Mouse (Mus musculus) forebrain, embryonic 13.5 days (tissue): Measurements from ENCODE around the gene 1700012B09Rik. TPM values are rescaled to one million over a fixed set of nuclear protein-coding genes. Genes with fewer than 3 reads are reported as not detected.

Source experiments
- ATAC-seq: fragments of 200-750 bp; cut with Nextera tagmentation; 2 replicates; pipeline ENCODE4 v1.8.0; 2017
- H3K27ac ChIP-seq: fragments of 300-500 bp; sonication (generic); 2 replicates; pipeline ENCODE4 v1.5.1; 2015; ENCODE audit warnings: inconsistent platforms, mild to moderate bottlenecking, moderate library complexity
- H3K27me3 ChIP-seq: fragments of 300-500 bp; sonication (generic); 2 replicates; pipeline ENCODE4 v1.6.1; 2015; ENCODE audit warnings: mild to moderate bottlenecking, inconsistent platforms
- H3K36me3 ChIP-seq: fragments of 300-500 bp; sonication (generic); 2 replicates; pipeline ENCODE4 v1.6.1; 2015; ENCODE audit warnings: mild to moderate bottlenecking, inconsistent platforms; ENCODE audit not compliant: poor library complexity, severe bottlenecking
- H3K4me1 ChIP-seq: fragments of 300-500 bp; sonication (generic); 2 replicates; pipeline ENCODE4 v1.6.1; 2015; ENCODE audit warnings: inconsistent platforms
- H3K4me2 ChIP-seq: fragments of 300-500 bp; sonication (generic); 2 replicates; pipeline ENCODE4 v1.6.1; 2015; ENCODE audit warnings: inconsistent platforms, mild to moderate bottlenecking, moderate library complexity
- H3K4me3 ChIP-seq: fragments of 300-500 bp; sonication (generic); 2 replicates; pipeline ENCODE4 v1.5.1; 2015; ENCODE audit warnings: mild to moderate bottlenecking, inconsistent platforms
- H3K9ac ChIP-seq: fragments of 300-500 bp; sonication (generic); 2 replicates; pipeline ENCODE4 v1.6.1; 2015; ENCODE audit warnings: mild to moderate bottlenecking, inconsistent platforms
- H3K9me3 ChIP-seq: fragments of 300-500 bp; sonication (generic); replicated peaks from 2 replicates; pipeline ENCODE4 v1.6.1; 2016; ENCODE audit warnings: inconsistent platforms
- WGBS: fragments of 180-500 bp; shearing (Covaris S2); methylation state at CpG from one replicate; pipeline ENCODE4 v1.1.7; 2015; 5-methylcytosine and 5-hydroxymethylcytosine counted together
- polyA plus RNA-seq: library from polyadenylated mRNA; unstranded; fragments of >200 nt; fragmentation: Nextera tagmentation; extraction: Ambion mirVana; gene quantifications from 2 replicates; pipeline ENCODE4 v1.2.1, GENCODE M21; 2015

Gene 1700012B09Rik
- 1.9 and 2.7 TPM in 2 replicates for polyA plus RNA-seq

DNA sequence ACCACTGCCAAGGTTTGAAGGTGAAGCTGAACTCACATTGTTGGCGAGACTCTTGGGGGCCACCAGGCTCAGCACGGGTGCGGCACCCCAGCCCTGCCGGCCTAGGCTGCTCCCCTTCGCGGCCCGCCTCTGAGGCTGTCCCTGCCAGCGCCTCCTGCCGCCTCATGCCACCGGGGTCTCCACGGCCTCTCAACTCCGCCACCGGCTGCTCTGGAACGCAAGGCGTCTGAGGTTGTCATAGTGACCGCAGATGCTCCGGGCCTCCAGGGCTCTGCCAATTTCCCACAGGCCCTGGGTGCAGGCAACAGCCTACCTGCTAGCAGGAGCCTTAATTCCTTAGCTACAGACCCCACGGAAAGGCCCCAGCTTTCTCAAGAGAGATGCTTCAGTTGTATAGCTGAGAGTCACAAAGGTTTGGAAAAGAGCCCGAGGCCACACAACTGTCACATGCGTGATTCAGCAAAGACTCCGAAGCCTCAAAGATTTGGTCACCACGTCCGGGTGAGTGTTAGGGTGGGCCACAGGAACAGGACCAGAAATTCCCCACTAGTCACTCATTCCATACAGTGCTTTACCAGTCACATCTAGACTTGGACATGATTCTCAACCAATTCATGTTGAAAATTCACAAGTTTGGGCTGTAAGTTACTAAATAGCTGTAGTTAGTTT, at the start of gene 1700012B09Rik:
Gene 1700012B09Rik (minus strand): TSS at position 228 of the 669 bp plus-strand sequence.
- Histone ChIP-seq H3K27ac (no peak within 1 kb of the TSS), H3K4me1 (peaks cover 6% of the 10 kb centered on the region), H3K9me3 (no peaks in the 10 kb centered on the region), H3K4me2 (peak within 1 kb of the TSS; percentile 36), H3K9ac (peak within 1 kb of the TSS; percentile 28), H3K4me3 (no peak within 1 kb of the TSS), H3K36me3 (no peaks in the 10 kb centered on the region), H3K27me3 (no peaks in the 10 kb centered on the region)
- 21% methylated on average over 17 of the region's 23 CpGs for WGBS
- peak; percentile 59; the same call in 1 of the 2 replicates for ATAC-seq

DNA sequence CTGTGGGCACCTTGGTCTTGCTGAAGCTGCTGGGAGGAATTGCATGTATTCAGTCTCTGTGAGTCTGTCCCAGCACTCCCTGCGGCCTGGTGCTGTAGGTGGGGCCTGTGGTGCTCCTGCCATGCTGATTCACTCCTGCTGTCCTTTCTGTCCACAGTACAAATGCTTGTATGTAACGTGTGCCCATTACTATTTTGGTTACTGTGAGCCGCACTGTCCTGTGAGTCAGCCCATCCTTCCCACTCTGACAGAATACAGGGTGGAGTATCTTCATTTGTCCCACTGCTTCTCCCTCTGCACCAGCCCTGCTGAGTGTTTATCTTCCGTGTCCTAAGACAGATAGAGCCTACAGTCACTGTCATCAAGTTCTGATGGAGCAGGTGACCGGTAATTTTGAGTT, 39.3 kb upstream of the 1700012B09Rik start:
- Histone ChIP-seq H3K27ac (no peak overlapping the region), H3K4me1 (no peaks in the 10 kb centered on the region), H3K36me3 (peaks cover 78% of the 10 kb centered on the region), H3K4me2 (no peak overlapping the region), H3K27me3 (no peaks in the 10 kb centered on the region), H3K4me3 (no peak overlapping the region), H3K9ac (no peak overlapping the region), H3K9me3 (no peaks in the 10 kb centered on the region)
- ATAC-seq: no peak
- WGBS: 93% methylated on average over 5 of the region's 5 CpGs

DNA sequence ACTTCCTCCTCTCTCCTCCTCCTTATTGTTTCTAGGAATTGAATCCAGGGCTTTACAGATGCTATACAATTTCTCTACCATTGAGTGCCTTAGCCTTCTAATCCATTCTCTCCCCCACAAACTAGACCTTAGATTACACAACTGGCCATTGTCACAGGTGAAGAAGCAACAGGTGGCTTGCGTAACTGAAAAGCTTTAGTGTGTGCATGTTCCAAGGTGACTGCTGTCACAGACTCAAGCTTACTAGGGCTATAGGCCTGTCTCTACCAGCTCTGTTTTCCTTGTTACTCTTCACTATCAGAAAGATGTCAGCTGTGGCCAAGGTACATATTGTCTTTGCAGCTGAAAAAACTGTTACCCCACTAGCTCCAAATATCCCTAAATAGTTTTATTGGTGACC, 36.0 kb upstream of the 1700012B09Rik start:
- Histone ChIP-seq H3K9me3 (no peaks in the 10 kb centered on the region), H3K36me3 (peaks cover 69% of the 10 kb centered on the region)

DNA sequence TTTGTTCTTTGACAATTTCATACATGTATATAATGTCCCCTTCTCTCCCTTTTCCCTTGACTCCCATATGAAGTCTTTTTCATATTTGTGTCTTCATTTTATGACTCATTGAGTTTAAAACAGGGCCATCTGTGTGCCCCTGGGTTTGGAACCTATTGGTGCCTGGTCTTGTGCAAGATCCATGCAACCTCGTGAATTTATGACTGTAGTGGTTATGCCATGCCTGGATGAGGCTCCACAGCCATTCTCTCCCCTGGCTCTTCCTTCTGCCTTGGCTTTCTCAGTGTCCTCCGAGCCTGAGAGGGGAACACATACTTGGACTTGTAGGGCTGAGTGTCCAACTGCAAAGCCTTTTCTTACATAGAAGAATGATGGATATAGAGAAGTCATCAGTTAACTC, 34.9 kb upstream of the 1700012B09Rik start:
- Histone ChIP-seq H3K4me2 (no peak overlapping the region), H3K4me3 (no peak overlapping the region), H3K27ac (no peak overlapping the region), H3K4me1 (no peaks in the 10 kb centered on the region), H3K9ac (no peak overlapping the region), H3K36me3 (peaks cover 72% of the 10 kb centered on the region), H3K27me3 (no peaks in the 10 kb centered on the region), H3K9me3 (no peaks in the 10 kb centered on the region)
- 94% methylated on average over 2 of the region's 2 CpGs for WGBS
- no peak for ATAC-seq

More for the DNA sequence above, 36.0 kb upstream of the 1700012B09Rik start:
- no peak overlapping the region for H3K4me3 ChIP-seq
- H3K9ac ChIP-seq: no peak overlapping the region
- 97% methylated on average over 1 of the region's 1 CpGs for WGBS
- no peak overlapping the region for H3K4me2 ChIP-seq
- no peaks in the 10 kb centered on the region for H3K4me1 ChIP-seq
- H3K27me3 ChIP-seq: no peaks in the 10 kb centered on the region
- ATAC-seq: no peak
- no peak overlapping the region for H3K27ac ChIP-seq

DNA sequence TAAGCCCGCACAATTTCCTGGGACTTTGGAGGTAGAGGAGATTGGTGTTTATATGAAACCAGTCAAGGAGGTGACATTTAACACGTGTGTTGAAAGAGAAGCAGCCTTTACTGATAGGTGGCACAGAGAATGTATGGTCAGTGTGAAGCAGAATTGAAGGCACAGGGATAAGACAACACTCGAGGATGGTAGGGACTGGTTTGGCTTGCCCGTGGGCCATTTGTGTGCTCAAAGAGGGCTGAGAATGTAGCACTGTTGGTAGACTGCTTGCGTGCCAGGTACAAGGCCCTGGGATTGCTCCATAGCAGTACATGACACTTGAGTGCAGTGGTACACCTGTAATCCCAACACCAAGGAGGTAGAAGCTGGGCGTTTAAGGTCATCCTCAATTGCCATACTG, 16.5 kb upstream of the 1700012B09Rik start:
- no peak for ATAC-seq
- 90% methylated on average over 6 of the region's 6 CpGs for WGBS
- peaks cover 39% of the 10 kb centered on the region for H3K36me3 ChIP-seq

GRCm38 (mm10) chr9:14784039-14785002, 13.5 kb upstream of the 1700012B09Rik start, which contains the start of the genes Mre11a and Ankrd49:
TSS of gene Mre11a (plus strand) at chr9:14784654.
TSS of gene Ankrd49 (minus strand) at chr9:14784856.
- H3K36me3 ChIP-seq: peaks cover 45% of the 10 kb centered on the region
- H3K9me3 ChIP-seq: no peaks in the 10 kb centered on the region
- H3K4me1 ChIP-seq: peaks cover 17% of the 10 kb centered on the region
- no peaks in the 10 kb centered on the region for H3K27me3 ChIP-seq
- peak within 1 kb of the TSS; percentile 85 for H3K9ac ChIP-seq
- H3K27ac ChIP-seq: peak within 1 kb of the TSS; percentile 85
- peak within 1 kb of the TSS; percentile 76 for H3K4me3 ChIP-seq
- peak within 1 kb of the TSS; percentile 85 for H3K4me2 ChIP-seq
- ATAC-seq: peak; percentile 99
- under 1% methylated on average over 62 of the region's 62 CpGs for WGBS

More for the DNA sequence above, 16.5 kb upstream of the 1700012B09Rik start:
- H3K4me1 ChIP-seq: peaks cover 17% of the 10 kb centered on the region
- H3K4me2 ChIP-seq: no peak overlapping the region
- no peak overlapping the region for H3K4me3 ChIP-seq
- no peaks in the 10 kb centered on the region for H3K27me3 ChIP-seq
- no peak overlapping the region for H3K9ac ChIP-seq
- H3K27ac ChIP-seq: no peak overlapping the region
- H3K9me3 ChIP-seq: no peaks in the 10 kb centered on the region

DNA sequence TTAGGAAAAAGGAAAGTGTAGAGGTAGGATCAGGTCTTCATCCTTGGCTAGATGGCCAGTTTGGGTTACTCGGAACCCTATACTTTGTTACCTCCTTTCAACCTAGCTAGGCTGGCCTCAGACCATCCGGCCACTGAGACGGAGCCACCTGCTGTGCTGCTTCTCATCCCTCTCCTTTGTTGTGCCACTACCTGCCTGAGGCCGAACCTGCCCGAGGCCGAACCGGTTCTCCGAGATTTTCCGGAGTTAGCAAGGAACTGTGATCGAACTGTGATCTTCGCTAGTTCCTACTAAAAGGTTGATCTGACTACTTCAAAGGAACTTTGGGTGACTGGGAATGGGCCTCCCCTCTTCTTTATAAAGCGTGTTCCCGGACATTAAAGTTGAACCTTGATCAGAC, 7.5 kb upstream of the 1700012B09Rik start:
- H3K27me3 ChIP-seq: no peaks in the 10 kb centered on the region
- ATAC-seq: no peak
- H3K36me3 ChIP-seq: peaks cover 23% of the 10 kb centered on the region
- 44% methylated on average over 13 of the region's 13 CpGs for WGBS
- no peaks in the 10 kb centered on the region for H3K4me1 ChIP-seq
- no peak overlapping the region for H3K9ac ChIP-seq
- H3K27ac ChIP-seq: no peak overlapping the region
- no peak overlapping the region for H3K4me3 ChIP-seq
- H3K9me3 ChIP-seq: no peaks in the 10 kb centered on the region
- H3K4me2 ChIP-seq: no peak overlapping the region

- Histone ChIP-seq H3K9ac (no peak overlapping the region), H3K27me3 (no peaks in the 10 kb centered on the region), H3K9me3 (no peaks in the 10 kb centered on the region), H3K4me2 (no peak overlapping the region), H3K27ac (no peak overlapping the region), H3K4me1 (peaks cover 6% of the 10 kb centered on the region), H3K4me3 (no peak overlapping the region), H3K36me3 (no peaks in the 10 kb centered on the region)
- ATAC-seq: no peak
- WGBS: 50% methylated on average over 2 of the region's 2 CpGs
Measured at GRCm38 (mm10) chr9:14773813-14774212, 3.0 kb upstream of the 1700012B09Rik start.

DNA sequence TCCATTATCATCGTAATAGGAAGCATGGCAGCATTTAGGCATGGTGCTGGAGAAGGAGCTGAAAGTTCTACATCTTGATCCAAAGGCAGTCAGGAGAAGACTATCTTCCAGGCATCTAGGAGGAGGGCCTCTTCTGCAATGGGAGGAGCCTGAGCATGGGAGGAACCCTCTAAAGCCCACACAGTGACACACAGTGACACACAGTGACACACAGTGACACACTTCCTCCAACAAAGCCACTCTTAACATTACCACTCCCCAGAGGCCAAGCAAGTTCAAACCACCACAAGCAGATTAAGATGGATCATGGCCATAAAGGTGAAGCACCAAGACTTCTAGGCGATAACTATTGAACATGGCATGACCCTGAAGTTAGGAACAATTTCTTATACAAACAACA, 1.2 kb upstream of the 1700012B09Rik start:
- no peak for ATAC-seq
- no peaks in the 10 kb centered on the region for H3K36me3 ChIP-seq
- no peak overlapping the region for H3K4me2 ChIP-seq
- H3K27me3 ChIP-seq: no peaks in the 10 kb centered on the region
- peaks cover 6% of the 10 kb centered on the region for H3K4me1 ChIP-seq
- 96% methylated on average over 2 of the region's 2 CpGs for WGBS
- H3K9me3 ChIP-seq: no peaks in the 10 kb centered on the region
- no peak overlapping the region for H3K4me3 ChIP-seq
- no peak overlapping the region for H3K9ac ChIP-seq
- H3K27ac ChIP-seq: no peak overlapping the region

DNA sequence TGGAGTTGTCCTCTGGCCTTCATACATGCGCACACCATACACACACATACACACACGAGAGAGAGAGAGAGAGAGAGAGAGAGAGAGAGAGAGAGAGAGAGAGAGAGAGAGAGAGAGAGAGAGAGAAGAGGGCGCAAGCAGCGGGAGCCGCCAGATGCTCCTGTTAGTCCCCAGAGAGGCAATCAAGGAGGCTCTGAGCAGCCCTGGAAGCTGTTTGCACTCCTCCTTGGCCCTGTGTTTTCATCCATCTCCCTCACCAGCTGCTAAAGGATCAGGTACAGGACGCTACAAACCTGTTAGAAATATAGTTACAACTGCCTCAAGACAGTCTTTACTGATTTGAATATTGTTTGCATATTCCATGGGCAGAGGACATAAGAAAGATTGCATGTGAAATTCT, 1.0 kb downstream of the 1700012B09Rik start:
- 75% methylated on average over 3 of the region's 6 CpGs for WGBS
- no peak overlapping the region for H3K9ac ChIP-seq
- H3K4me2 ChIP-seq: no peak overlapping the region
- H3K4me1 ChIP-seq: peaks cover 6% of the 10 kb centered on the region
- H3K9me3 ChIP-seq: no peaks in the 10 kb centered on the region
- no peak overlapping the region for H3K27ac ChIP-seq
- H3K27me3 ChIP-seq: no peaks in the 10 kb centered on the region
- ATAC-seq: no peak
- H3K36me3 ChIP-seq: no peaks in the 10 kb centered on the region
- no peak overlapping the region for H3K4me3 ChIP-seq

- no peaks in the 10 kb centered on the region for H3K4me1 ChIP-seq
- no peak overlapping the region for H3K9ac ChIP-seq
- H3K27ac ChIP-seq: no peak overlapping the region
- no peaks in the 10 kb centered on the region for H3K27me3 ChIP-seq
- H3K9me3 ChIP-seq: no peaks in the 10 kb centered on the region
- 26% methylated on average over 7 of the region's 7 CpGs for WGBS
- H3K36me3 ChIP-seq: no peaks in the 10 kb centered on the region
- H3K4me3 ChIP-seq: no peak overlapping the region
- ATAC-seq: peak; percentile 55
- no peak overlapping the region for H3K4me2 ChIP-seq
Measured at GRCm38 (mm10) chr9:14764765-14765164, 6.1 kb downstream of the 1700012B09Rik start.

DNA sequence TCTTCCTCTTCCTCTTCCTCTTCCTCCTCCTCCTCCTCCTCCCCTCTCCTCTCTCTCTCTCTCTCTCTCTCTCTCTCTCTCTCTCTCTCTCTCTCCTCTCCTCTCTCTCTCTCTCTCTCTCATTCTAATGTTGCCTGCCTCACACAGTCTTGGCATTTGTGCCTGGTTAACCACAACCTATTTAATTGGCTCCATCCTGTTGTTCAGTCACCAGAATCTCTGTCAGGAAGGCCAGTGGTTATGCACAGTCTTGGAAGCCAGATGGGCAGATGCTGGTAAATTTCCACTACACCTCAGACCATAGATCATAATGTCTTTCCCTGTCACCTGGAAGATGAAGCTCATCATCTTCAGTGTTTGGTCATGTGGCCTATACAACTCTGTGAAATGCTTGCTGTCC, 11.6 kb downstream of the 1700012B09Rik start:
- no peak overlapping the region for H3K27ac ChIP-seq
- ATAC-seq: no peak

More for the DNA sequence above, 11.6 kb downstream of the 1700012B09Rik start:
- Histone ChIP-seq H3K36me3 (no peaks in the 10 kb centered on the region), H3K4me1 (no peaks in the 10 kb centered on the region), H3K9ac (no peak overlapping the region), H3K27me3 (no peaks in the 10 kb centered on the region), H3K4me2 (no peak overlapping the region), H3K4me3 (no peak overlapping the region), H3K9me3 (no peaks in the 10 kb centered on the region)
